Mouse (Mus musculus) neural tube, embryonic 12.5 days (tissue): Measurements from ENCODE around the gene Gtf3c1. TPM values are rescaled to one million over a fixed set of nuclear protein-coding genes. Genes with fewer than 3 reads are reported as not detected.

ENCODE experiments used
- ATAC-seq: fragments of 200-750 bp; cut with Nextera tagmentation; 2 replicates; pipeline ENCODE4 v1.8.0; 2017; ENCODE audit warnings: low read depth, mild to moderate bottlenecking, moderate TSS enrichment, moderate library complexity; ENCODE audit not compliant: low FRiP score
- H3K27ac ChIP-seq: fragments of 300-500 bp; sonication (generic); 2 replicates; pipeline ENCODE4 v1.5.1; 2016
- H3K27me3 ChIP-seq: fragments of 300-500 bp; sonication (generic); replicated peaks from 2 replicates; pipeline ENCODE4 v1.6.1; 2016; ENCODE audit warnings: mild to moderate bottlenecking
- H3K36me3 ChIP-seq: fragments of 300-500 bp; sonication (generic); 2 replicates; pipeline ENCODE4 v1.6.1; 2016; ENCODE audit warnings: mild to moderate bottlenecking
- H3K4me1 ChIP-seq: fragments of 300-500 bp; sonication (generic); 2 replicates; pipeline ENCODE4 v1.6.1; 2016
- H3K4me2 ChIP-seq: fragments of 300-500 bp; sonication (generic); replicated peaks from 2 replicates; pipeline ENCODE4 v1.6.1; 2016; ENCODE audit warnings: mild to moderate bottlenecking
- H3K4me3 ChIP-seq: fragments of 300-500 bp; sonication (generic); 2 replicates; pipeline ENCODE4 v1.5.1; 2016
- H3K9ac ChIP-seq: fragments of 300-500 bp; sonication (generic); 2 replicates; pipeline ENCODE4 v1.6.1; 2016; ENCODE audit warnings: mild to moderate bottlenecking
- H3K9me3 ChIP-seq: fragments of 300-500 bp; sonication (generic); 2 replicates; pipeline ENCODE4 v1.6.1; 2016; ENCODE audit warnings: mild to moderate bottlenecking
- WGBS: fragments of 180-500 bp; shearing (Covaris S2); methylation state at CpG from one replicate; pipeline ENCODE4 v1.1.7; 2016; 5-methylcytosine and 5-hydroxymethylcytosine counted together
- polyA plus RNA-seq: library from polyadenylated mRNA; unstranded; fragments of >200 nt; fragmentation: Nextera tagmentation; extraction: Ambion mirVana; gene quantifications from 2 replicates; pipeline ENCODE4 v1.2.1, GENCODE M21; 2016

Gtf3c1 gene
- polyA plus RNA-seq, 1 experiment from 2014 or later = 46.8 TPM

- H3K4me2 ChIP-seq = no peak overlapping the region
- peaks cover 10% of the 10 kb centered on the region; the same call in 1 of the 2 replicates for H3K4me1 ChIP-seq
- no peak overlapping the region for H3K27ac ChIP-seq
- no peaks in the 10 kb centered on the region for H3K27me3 ChIP-seq
- H3K36me3 ChIP-seq = peaks cover 28% of the 10 kb centered on the region
- ATAC-seq = no peak
- H3K9ac ChIP-seq = no peak overlapping the region
- no peaks in the 10 kb centered on the region for H3K9me3 ChIP-seq
- H3K4me3 ChIP-seq = no peak overlapping the region
- 89% methylated on average over 8 of the region's 8 CpGs for WGBS
These were observed 70.1 kb downstream of the Gtf3c1 start for GRCm38 (mm10) chr7:125637220-125638140.

- Histone ChIP-seq H3K4me2 (no peak overlapping the region), H3K4me3 (no peak overlapping the region), H3K27me3 (0 out of 2 replicates have a peak, but pooled peaks cover 4% of the 10 kb centered on the region), H3K9me3 (peaks cover 6% of the 10 kb centered on the region; the same call in 1 of the 2 replicates), H3K9ac (no peak overlapping the region), H3K4me1 (peaks cover 5% of the 10 kb centered on the region; the same call in 1 of the 2 replicates), H3K27ac (no peak overlapping the region), H3K36me3 (no peaks in the 10 kb centered on the region)
- 92% methylated on average over 3 of the region's 3 CpGs for WGBS
- ATAC-seq = no peak
These were observed 76.6 kb downstream of the Gtf3c1 start for GRCm38 (mm10) chr7:125630989-125631388.

- no peak overlapping the region for H3K4me3 ChIP-seq
- WGBS = 66% methylated on average over 4 of the region's 4 CpGs
- 0 out of 2 replicates have a peak, but pooled peaks cover 4% of the 10 kb centered on the region for H3K27me3 ChIP-seq
- no peaks in the 10 kb centered on the region for H3K36me3 ChIP-seq
- H3K27ac ChIP-seq = no peak overlapping the region
- peaks cover 5% of the 10 kb centered on the region; the same call in 1 of the 2 replicates for H3K4me1 ChIP-seq
- ATAC-seq = no peak
- no peak overlapping the region for H3K4me2 ChIP-seq
- H3K9me3 ChIP-seq = peaks cover 6% of the 10 kb centered on the region; the same call in 1 of the 2 replicates
- H3K9ac ChIP-seq = no peak overlapping the region
These were observed 77.3 kb downstream of the Gtf3c1 start for GRCm38 (mm10) chr7:125630317-125630716.

- H3K9me3 ChIP-seq = peaks cover 6% of the 10 kb centered on the region; the same call in 1 of the 2 replicates
- H3K4me3 ChIP-seq = no peak overlapping the region
- 0 out of 2 replicates have a peak, but pooled peaks cover 4% of the 10 kb centered on the region for H3K27me3 ChIP-seq
- no peak overlapping the region for H3K9ac ChIP-seq
- ATAC-seq = no peak
- no peak overlapping the region for H3K4me2 ChIP-seq
- no peak overlapping the region for H3K27ac ChIP-seq
- H3K36me3 ChIP-seq = no peaks in the 10 kb centered on the region
- H3K4me1 ChIP-seq = no peaks in the 10 kb centered on the region; the same call in 1 of the 2 replicates
- 62% methylated on average over 7 of the region's 7 CpGs for WGBS
These were observed 81.8 kb downstream of the Gtf3c1 start for GRCm38 (mm10) chr7:125625829-125626228.

GRCm38 (mm10) chr7:125625219-125625618, 82.4 kb downstream of the Gtf3c1 start:
- H3K4me1 ChIP-seq = no peaks in the 10 kb centered on the region; the same call in 1 of the 2 replicates
- WGBS = 79% methylated on average over 4 of the region's 4 CpGs
- H3K9ac ChIP-seq = no peak overlapping the region

GRCm38 (mm10) chr7:125622741-125623685, 84.6 kb downstream of the Gtf3c1 start:
- Histone ChIP-seq H3K27ac (no peak overlapping the region), H3K4me2 (no peak overlapping the region), H3K9me3 (no peaks in the 10 kb centered on the region), H3K36me3 (no peaks in the 10 kb centered on the region), H3K4me3 (no peak overlapping the region), H3K9ac (no peak overlapping the region), H3K4me1 (no peaks in the 10 kb centered on the region), H3K27me3 (no peaks in the 10 kb centered on the region)
- no peak for ATAC-seq
- 78% methylated on average over 7 of the region's 7 CpGs for WGBS

More at GRCm38 (mm10) chr7:125625219-125625618, 82.4 kb downstream of the Gtf3c1 start:
- Histone ChIP-seq H3K27me3 (0 out of 2 replicates have a peak, but pooled peaks cover 2% of the 10 kb centered on the region), H3K36me3 (no peaks in the 10 kb centered on the region), H3K4me2 (no peak overlapping the region), H3K9me3 (peaks cover 6% of the 10 kb centered on the region; the same call in 1 of the 2 replicates), H3K4me3 (no peak overlapping the region), H3K27ac (no peak overlapping the region)
- ATAC-seq = no peak

- ATAC-seq = no peak
These were observed 87.5 kb downstream of the Gtf3c1 start for GRCm38 (mm10) chr7:125620077-125620476.

GRCm38 (mm10) chr7:125618016-125618415, 89.6 kb downstream of the Gtf3c1 start:
- ATAC-seq = no peak
- H3K4me1 ChIP-seq = no peaks in the 10 kb centered on the region
- no peaks in the 10 kb centered on the region for H3K9me3 ChIP-seq
- no peaks in the 10 kb centered on the region for H3K36me3 ChIP-seq
- no peak overlapping the region for H3K4me2 ChIP-seq
- no peak overlapping the region for H3K9ac ChIP-seq
- H3K27ac ChIP-seq = no peak overlapping the region
- no peak overlapping the region for H3K4me3 ChIP-seq
- no peaks in the 10 kb centered on the region for H3K27me3 ChIP-seq
- 89% methylated on average over 7 of the region's 7 CpGs for WGBS

More at GRCm38 (mm10) chr7:125620077-125620476, 87.5 kb downstream of the Gtf3c1 start:
- H3K36me3 ChIP-seq = no peaks in the 10 kb centered on the region
- WGBS = 74% methylated on average over 4 of the region's 4 CpGs
- no peak overlapping the region for H3K27ac ChIP-seq
- H3K27me3 ChIP-seq = no peaks in the 10 kb centered on the region
- no peaks in the 10 kb centered on the region for H3K4me1 ChIP-seq
- no peak overlapping the region for H3K9ac ChIP-seq
- H3K4me3 ChIP-seq = no peak overlapping the region
- H3K4me2 ChIP-seq = no peak overlapping the region
- no peaks in the 10 kb centered on the region for H3K9me3 ChIP-seq

GRCm38 (mm10) chr7:125615453-125615852, 92.1 kb downstream of the Gtf3c1 start:
- Histone ChIP-seq H3K27ac (no peak overlapping the region), H3K9me3 (no peaks in the 10 kb centered on the region), H3K4me1 (no peaks in the 10 kb centered on the region), H3K36me3 (no peaks in the 10 kb centered on the region), H3K4me3 (no peak overlapping the region), H3K9ac (no peak overlapping the region), H3K27me3 (no peaks in the 10 kb centered on the region), H3K4me2 (no peak overlapping the region)
- WGBS = 87% methylated on average over 7 of the region's 7 CpGs
- ATAC-seq = no peak

- no peak overlapping the region for H3K4me2 ChIP-seq
- H3K27me3 ChIP-seq = no peaks in the 10 kb centered on the region
- no peak overlapping the region for H3K9ac ChIP-seq
- H3K4me3 ChIP-seq = no peak overlapping the region
- 76% methylated on average over 5 of the region's 5 CpGs for WGBS
- H3K27ac ChIP-seq = no peak overlapping the region
- no peaks in the 10 kb centered on the region for H3K4me1 ChIP-seq
- no peaks in the 10 kb centered on the region for H3K9me3 ChIP-seq
- no peak for ATAC-seq
- H3K36me3 ChIP-seq = no peaks in the 10 kb centered on the region
These were observed 94.0 kb downstream of the Gtf3c1 start for GRCm38 (mm10) chr7:125613579-125613978.

GRCm38 (mm10) chr7:125608183-125608688, 99.3 kb downstream of the Gtf3c1 start:
- ATAC-seq = no peak
- Histone ChIP-seq H3K4me1 (no peaks in the 10 kb centered on the region; the same call in 1 of the 2 replicates), H3K9me3 (no peaks in the 10 kb centered on the region), H3K27ac (no peak overlapping the region), H3K9ac (no peak overlapping the region), H3K27me3 (no peaks in the 10 kb centered on the region), H3K4me3 (no peak overlapping the region), H3K4me2 (no peak overlapping the region), H3K36me3 (no peaks in the 10 kb centered on the region)
- 83% methylated on average over 4 of the region's 4 CpGs for WGBS
